Mouse (Mus musculus) cerebellum, adult 18-20 months (tissue): ENCODE results near the gene Olfr1298.

Experiments
- DNase-seq, 2 experiments: peaks; one replicate each; pipeline ENCODE4 v3.0.0; 2021

Olfr1298 gene

DNA sequence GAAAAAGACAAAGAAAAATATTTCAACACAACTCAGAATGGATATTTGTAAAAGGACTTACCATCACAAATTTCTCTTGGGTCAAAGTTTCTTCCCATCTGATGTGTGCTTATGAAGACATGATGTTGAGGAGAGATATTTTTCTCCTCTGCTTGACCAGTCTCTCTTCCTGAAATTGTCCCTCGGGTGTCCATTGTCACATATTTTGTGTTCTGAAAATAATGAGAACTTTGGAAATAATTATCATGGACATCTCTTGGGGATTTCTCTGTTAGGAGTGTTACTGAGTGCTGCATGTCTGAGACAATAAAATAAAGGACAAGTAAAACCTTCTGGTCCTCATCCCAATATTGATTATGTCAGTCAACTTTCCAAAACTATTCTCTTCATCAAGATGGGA, at the start of gene Olfr1298:
Gene Olfr1298, minus strand, starts transcription at position 101 of the 400 bp plus-strand sequence.
- DNase-seq: no peak

DNA sequence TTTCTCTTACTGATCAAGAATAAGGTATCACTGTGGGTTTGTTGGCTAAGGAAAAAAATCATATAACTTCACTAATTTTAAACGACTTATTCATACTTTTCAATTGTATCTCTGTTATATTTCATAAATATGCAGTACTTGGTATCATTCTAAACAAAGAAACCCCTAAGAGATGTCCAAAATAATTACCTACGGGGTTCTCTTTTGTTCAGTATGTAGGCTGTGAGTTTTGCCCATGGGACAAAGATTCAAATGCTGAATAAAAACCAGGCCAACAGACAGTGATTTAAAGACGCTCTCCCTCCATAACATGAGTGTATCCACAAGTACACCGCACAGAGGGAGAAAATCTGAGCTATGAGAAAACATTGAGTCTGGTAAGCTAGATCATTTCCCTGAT, 12.1 kb upstream of the Olfr1298 start, which contains the start of gene Olfr1299:
Gene Olfr1299, plus strand, starts transcription at position 301 of the 400 bp plus-strand sequence.
- no peak for DNase-seq

DNA sequence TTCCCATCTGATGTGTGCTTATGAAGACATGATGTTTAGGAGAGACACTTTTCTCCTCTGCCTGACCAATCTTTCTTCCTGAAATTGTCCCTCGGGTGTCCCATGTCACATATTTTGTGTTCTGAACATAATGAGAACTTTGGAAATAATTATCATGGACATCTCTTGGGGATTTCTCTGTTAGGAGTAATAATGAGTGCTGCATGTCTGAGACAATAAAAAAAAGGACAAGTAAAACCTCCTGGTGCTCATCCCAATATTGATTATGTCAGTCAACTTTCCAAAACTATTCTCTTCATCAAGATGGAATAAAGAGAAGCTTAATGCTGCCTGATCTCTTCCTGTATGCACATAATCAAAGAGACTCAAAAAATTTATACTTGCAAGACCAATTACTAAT, 22.6 kb downstream of the Olfr1298 start, which contains the start of gene Olfr1297:
Gene Olfr1297, minus strand, starts transcription at position 101 of the 400 bp plus-strand sequence.
- DNase-seq: no peak
